Mouse (Mus musculus) liver, embryonic 16.5 days (tissue): ENCODE measurements around the gene Cep68. TPM values are rescaled to one million over a fixed set of nuclear protein-coding genes. Genes with fewer than 3 reads are reported as not detected.

Experiments used
- ATAC-seq: fragments of 200-750 bp; cut with Nextera tagmentation; 2 replicates; pipeline ENCODE4 v1.8.0; 2017; ENCODE audit warnings: low read depth, mild to moderate bottlenecking, moderate number of reproducible peaks, moderate library complexity
- H3K27ac ChIP-seq: fragments of 300-500 bp; sonication (generic); 2 replicates; pipeline ENCODE4 v1.5.1; 2014; ENCODE audit warnings: mild to moderate bottlenecking, low read length
- H3K27me3 ChIP-seq: fragments of 300-500 bp; sonication (generic); 2 replicates; pipeline ENCODE4 v1.6.1; 2014; ENCODE audit warnings: low read depth, low read length, mixed read lengths; ENCODE audit not compliant: control insufficient read depth, insufficient read depth
- H3K36me3 ChIP-seq: fragments of 300-500 bp; sonication (generic); 2 replicates; pipeline ENCODE4 v1.6.1; 2014; ENCODE audit warnings: mild to moderate bottlenecking; ENCODE audit not compliant: control insufficient read depth, insufficient read depth
- H3K4me1 ChIP-seq: fragments of 300-500 bp; sonication (generic); 2 replicates; pipeline ENCODE4 v1.6.1; 2014; ENCODE audit warnings: low read depth, low read length, mixed read lengths; ENCODE audit not compliant: control insufficient read depth
- H3K4me2 ChIP-seq: fragments of 300-500 bp; sonication (generic); 2 replicates; pipeline ENCODE4 v1.6.1; 2014; ENCODE audit warnings: low read depth, low read length, mixed read lengths
- H3K4me3 ChIP-seq: fragments of 300-500 bp; sonication (generic); 2 replicates; pipeline ENCODE4 v1.5.1; 2014; ENCODE audit warnings: low read depth, mild to moderate bottlenecking, low read length
- H3K9ac ChIP-seq: fragments of 300-500 bp; sonication (generic); 2 replicates; pipeline ENCODE4 v1.6.1; 2014; ENCODE audit warnings: low read depth, low read length
- H3K9me3 ChIP-seq: fragments of 300-500 bp; sonication (generic); replicated peaks from 2 replicates; pipeline ENCODE4 v1.6.1; 2016; ENCODE audit warnings: low read length; ENCODE audit not compliant: control insufficient read depth
- WGBS: fragments of 180-500 bp; shearing (Covaris S2); extraction: QIAGEN DNeasy Blood & Tissue Kit; methylation state at CpG from one replicate; pipeline ENCODE4 v1.1.7; 2014; ENCODE audit not compliant: insufficient replicate concordance; 5-methylcytosine and 5-hydroxymethylcytosine counted together
- polyA plus RNA-seq: library from polyadenylated mRNA; unstranded; fragments of >200 nt; fragmentation: Nextera tagmentation; extraction: Ambion mirVana; gene quantifications from 2 replicates; pipeline ENCODE4 v1.2.1, GENCODE M21; 2015

Cep68 gene
- polyA plus RNA-seq, 1 experiment from 2014 or later = 7.4 TPM

DNA sequence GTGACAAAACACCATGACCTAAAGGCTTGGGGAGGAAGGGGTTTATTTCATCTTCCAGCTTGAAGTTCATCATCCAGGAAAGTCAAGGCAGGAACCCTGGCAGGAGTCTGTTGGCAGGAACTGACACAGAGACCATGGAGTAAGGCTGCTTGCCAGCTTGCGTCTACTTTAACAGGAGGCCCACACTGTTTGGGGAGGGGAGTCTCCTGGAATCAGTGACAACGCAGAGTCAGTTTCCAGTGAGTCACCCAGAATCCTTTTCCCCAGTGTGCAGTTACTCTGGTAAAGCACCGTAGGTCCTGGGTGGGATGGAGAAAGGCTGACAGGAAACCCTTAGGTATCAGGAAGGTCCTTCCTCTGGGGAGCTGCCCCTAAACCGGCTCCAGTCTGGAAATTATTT is 5.6 kb upstream of the Cep68 start:
- no peak for ATAC-seq
- Histone ChIP-seq H3K4me2 (no peak overlapping the region), H3K27me3 (no peaks in the 10 kb centered on the region), H3K36me3 (no peaks in the 10 kb centered on the region), H3K4me1 (peaks cover 1% of the 10 kb centered on the region), H3K9me3 (no peaks in the 10 kb centered on the region), H3K27ac (no peak overlapping the region), H3K9ac (no peak overlapping the region), H3K4me3 (no peak overlapping the region)
- 70% methylated on average over 4 of the region's 4 CpGs for WGBS

DNA sequence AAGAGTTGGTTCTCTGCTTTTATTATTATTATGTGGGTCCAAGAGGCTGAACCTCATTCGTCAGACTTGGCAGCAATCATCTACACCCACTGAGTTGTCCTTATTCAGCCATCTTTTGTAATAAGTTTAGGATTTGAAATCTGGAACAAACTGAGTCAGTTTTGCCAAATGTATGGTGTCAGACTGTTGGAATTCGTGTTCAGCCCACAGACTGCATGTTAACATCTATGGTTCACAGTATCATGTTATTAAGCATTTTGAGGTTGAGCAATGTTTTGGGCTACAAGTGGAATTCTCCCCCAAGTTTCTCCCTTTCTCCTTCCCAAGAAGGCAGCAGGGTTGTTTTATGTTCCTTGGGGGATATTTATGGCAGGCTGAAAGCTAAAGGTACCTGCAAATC is 3.9 kb upstream of the Cep68 start:
- Histone ChIP-seq H3K36me3 (no peaks in the 10 kb centered on the region), H3K27me3 (no peaks in the 10 kb centered on the region), H3K4me2 (no peak overlapping the region), H3K4me1 (peaks cover 11% of the 10 kb centered on the region), H3K9ac (no peak overlapping the region), H3K4me3 (no peak overlapping the region), H3K9me3 (no peaks in the 10 kb centered on the region), H3K27ac (no peak overlapping the region)
- no peak for ATAC-seq
- WGBS = 53% methylated on average over 2 of the region's 2 CpGs

DNA sequence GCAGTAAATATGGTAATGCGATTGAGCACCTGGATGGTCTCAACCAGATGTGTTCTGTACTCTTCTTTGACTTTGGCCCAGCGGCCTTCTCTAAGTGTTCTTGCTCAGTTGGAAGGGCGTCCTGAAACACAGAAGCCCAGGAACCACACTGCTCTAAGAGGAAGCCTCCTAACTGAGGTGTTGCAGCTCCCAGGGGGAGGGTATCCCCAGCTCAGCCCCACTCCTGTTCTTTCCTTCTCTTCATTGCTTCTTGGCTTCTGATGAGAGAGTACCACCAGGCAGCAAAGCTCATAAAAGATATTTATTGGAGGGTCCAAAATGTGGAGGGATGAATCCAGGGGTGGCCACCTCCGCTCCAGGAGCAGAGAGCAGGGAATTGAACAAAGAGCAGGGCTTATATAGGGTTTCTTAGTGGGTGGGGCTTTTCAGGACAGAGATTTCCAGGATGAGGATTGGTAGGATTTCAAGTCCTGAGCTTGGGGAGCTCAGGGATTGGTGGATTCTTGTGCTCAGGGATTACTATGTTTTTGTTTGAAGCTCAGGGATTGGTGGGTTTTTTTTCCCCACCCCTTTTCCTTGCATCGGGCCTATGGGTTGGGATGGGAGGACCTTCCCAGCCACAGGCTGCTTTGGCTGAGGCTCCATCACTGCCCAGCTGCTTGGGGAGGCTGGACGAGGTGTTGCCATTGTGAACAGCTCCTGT is 1.4 kb upstream of the Cep68 start:
- no peaks in the 10 kb centered on the region for H3K9me3 ChIP-seq
- no peak overlapping the region for H3K4me2 ChIP-seq
- H3K36me3 ChIP-seq = no peaks in the 10 kb centered on the region
- ATAC-seq = no peak
- H3K27ac ChIP-seq = no peak overlapping the region
- no peak overlapping the region for H3K9ac ChIP-seq
- 65% methylated on average over 6 of the region's 6 CpGs for WGBS
- H3K4me1 ChIP-seq = peaks cover 27% of the 10 kb centered on the region
- H3K4me3 ChIP-seq = no peak overlapping the region
- H3K27me3 ChIP-seq = no peaks in the 10 kb centered on the region

DNA sequence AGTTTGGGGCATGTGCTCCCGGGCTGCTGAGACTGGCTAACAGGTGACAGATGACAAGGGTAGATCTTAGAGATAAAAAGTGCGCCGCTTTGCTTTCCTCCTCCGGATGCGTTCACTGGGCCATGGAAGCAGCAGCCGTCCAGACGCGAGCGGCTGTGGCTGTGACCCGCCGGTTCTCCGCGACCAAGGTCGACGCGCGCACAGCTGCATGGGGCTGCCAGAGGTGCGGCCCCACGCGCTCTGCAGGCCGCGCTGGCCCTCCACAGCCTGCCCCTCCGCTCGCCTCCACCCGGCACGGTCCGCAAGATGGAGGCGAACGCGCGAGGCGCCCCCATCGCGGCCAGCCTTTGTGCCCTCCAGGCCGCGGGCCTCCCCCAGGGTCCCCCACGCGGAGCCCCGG is 389 bp downstream of the Cep68 start:
- Histone ChIP-seq H3K27ac (peak overlapping the region; percentile 75), H3K9ac (peak overlapping the region; percentile 88), H3K36me3 (no peaks in the 10 kb centered on the region), H3K9me3 (no peaks in the 10 kb centered on the region), H3K4me2 (peak overlapping the region; percentile 100), H3K4me1 (peaks cover 34% of the 10 kb centered on the region), H3K4me3 (peak overlapping the region; percentile 84), H3K27me3 (no peaks in the 10 kb centered on the region)
- ATAC-seq = peak; percentile 49
- WGBS = under 1% methylated on average over 39 of the region's 39 CpGs

DNA sequence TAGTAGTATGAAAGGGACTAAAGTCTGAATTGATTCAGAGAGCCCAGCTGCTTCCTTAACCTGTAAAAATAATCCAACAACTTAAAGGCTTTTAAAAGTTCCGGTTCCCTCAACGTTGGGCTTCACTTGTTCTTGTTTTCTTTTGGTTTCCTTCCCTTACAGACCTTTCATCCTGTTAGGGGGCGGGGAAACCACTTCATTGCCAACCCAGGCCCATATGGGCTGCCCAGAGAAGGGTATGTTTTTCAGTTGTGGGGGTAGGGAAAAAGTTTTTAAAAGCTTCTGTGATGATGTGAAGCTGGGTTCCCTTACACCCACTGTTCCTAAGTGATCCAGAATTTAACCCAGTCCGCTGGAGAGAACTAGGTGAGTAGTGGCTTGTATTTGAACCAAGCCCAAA is 952 bp downstream of the Cep68 start:
- ATAC-seq = no peak
- Histone ChIP-seq H3K4me3 (peak overlapping the region; percentile 84), H3K27me3 (no peaks in the 10 kb centered on the region), H3K27ac (no peak overlapping the region), H3K4me1 (peaks cover 34% of the 10 kb centered on the region), H3K4me2 (peak overlapping the region; percentile 100), H3K9me3 (no peaks in the 10 kb centered on the region), H3K36me3 (no peaks in the 10 kb centered on the region), H3K9ac (peak overlapping the region; percentile 88)
- WGBS = 4% methylated on average over 4 of the region's 4 CpGs

DNA sequence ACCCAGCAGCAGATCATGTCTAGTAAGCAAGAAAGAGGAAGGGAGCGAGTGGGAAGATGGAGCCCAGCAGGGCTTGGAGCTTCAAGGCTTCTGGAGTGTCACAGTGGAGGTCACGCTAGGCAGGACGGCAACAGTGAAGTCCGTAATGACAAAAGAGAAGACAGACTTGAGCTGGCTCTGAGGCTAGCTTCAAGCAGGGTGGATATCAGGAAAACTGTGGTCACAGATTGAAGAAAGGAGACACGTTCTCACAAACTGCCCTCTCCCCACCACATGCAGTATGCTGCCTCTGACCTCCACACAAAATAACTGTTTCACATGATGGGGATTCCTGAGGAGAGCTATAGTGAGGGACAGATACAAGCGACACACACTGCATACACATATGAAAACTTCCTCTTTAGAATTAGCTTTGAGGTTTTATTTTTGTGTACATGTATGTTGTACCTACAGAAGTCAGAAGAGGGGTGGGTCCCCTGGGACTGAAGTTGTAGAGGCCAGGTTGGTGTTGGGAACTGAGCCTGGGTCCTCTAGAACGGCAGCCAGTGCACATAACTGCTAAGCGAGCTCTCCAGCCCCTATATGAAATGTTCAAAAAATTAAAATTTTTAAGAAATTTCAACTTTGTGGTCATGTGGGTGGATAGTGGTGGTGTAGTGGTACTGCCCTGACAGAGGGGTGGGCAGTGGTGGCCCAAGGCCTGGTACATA is 1.9 kb downstream of the Cep68 start:
- Histone ChIP-seq H3K9ac (no peak overlapping the region), H3K4me1 (peaks cover 34% of the 10 kb centered on the region), H3K4me3 (no peak overlapping the region), H3K4me2 (no peak overlapping the region), H3K27ac (no peak overlapping the region), H3K27me3 (no peaks in the 10 kb centered on the region), H3K9me3 (no peaks in the 10 kb centered on the region), H3K36me3 (no peaks in the 10 kb centered on the region)
- 64% methylated on average over 8 of the region's 8 CpGs for WGBS
- no peak for ATAC-seq

DNA sequence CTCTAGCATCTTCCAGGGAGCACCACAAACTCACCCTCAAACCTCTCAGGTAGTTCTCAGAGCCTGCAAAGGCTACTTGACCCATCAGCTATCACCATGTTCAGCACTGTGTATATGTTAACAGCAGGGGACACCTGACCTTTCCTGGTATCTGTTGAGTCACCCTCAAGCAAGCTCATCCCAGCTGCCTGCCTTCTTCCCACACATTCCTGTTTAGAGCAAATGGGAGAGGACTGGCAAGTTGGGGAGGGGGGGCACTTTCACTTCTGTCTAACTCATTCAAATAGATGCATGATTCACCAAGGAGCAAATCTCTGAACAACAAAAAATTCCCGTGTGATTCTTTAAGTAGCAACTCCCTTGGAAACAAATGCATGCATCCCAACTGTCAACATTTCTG is 2.6 kb downstream of the Cep68 start:
- no peak for ATAC-seq
- Histone ChIP-seq H3K4me3 (no peak overlapping the region), H3K27ac (no peak overlapping the region), H3K27me3 (no peaks in the 10 kb centered on the region), H3K4me1 (peaks cover 34% of the 10 kb centered on the region), H3K36me3 (peaks cover 2% of the 10 kb centered on the region; the same call in 1 of the 2 replicates), H3K9ac (no peak overlapping the region), H3K4me2 (no peak overlapping the region), H3K9me3 (no peaks in the 10 kb centered on the region)
- WGBS = 57% methylated on average over 1 of the region's 1 CpGs

DNA sequence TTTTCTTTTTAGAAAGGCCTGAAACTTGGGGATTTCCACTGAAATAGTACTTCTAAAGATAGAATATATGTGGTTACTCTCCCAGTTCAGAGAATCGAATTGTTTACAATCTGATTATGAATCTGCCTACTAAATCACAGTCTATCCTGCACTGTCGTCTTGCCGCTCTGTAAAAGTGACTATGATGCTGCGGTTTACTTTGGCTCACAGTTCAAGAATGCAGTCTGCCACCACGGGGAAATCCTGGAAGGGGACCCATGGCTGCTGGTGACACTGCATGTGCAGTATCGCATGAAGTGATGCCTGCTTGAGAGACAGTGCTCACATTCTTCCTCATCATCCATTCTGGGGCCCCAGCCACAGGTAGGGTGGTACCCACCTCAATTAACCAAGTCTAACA is 3.9 kb downstream of the Cep68 start:
- WGBS = 70% methylated on average over 6 of the region's 6 CpGs
- Histone ChIP-seq H3K27me3 (no peaks in the 10 kb centered on the region), H3K36me3 (peaks cover 5% of the 10 kb centered on the region; the same call in 1 of the 2 replicates), H3K27ac (no peak overlapping the region), H3K4me1 (peaks cover 34% of the 10 kb centered on the region), H3K4me3 (no peak overlapping the region), H3K9me3 (no peaks in the 10 kb centered on the region), H3K4me2 (no peak overlapping the region), H3K9ac (no peak overlapping the region)
- ATAC-seq = no peak
